Mouse (Mus musculus) neural tube, embryonic 14.5 days (tissue): ENCODE data around the gene Mocs1. TPM values are rescaled to one million over a fixed set of nuclear protein-coding genes. Genes with fewer than 3 reads are reported as not detected.

Source experiments
- ATAC-seq: fragments of 200-750 bp; cut with Nextera tagmentation; 2 replicates; pipeline ENCODE4 v1.8.0; 2017; ENCODE audit warnings: low read depth, mild to moderate bottlenecking, moderate TSS enrichment, moderate library complexity
- H3K27ac ChIP-seq: fragments of 300-500 bp; sonication (generic); 2 replicates; pipeline ENCODE4 v1.5.1; 2014; ENCODE audit warnings: low read depth, mild to moderate bottlenecking, control low read depth, low read length, moderate library complexity, mixed read lengths
- H3K27me3 ChIP-seq: fragments of 300-500 bp; sonication (generic); 2 replicates; pipeline ENCODE4 v1.6.1; 2014; ENCODE audit warnings: low read length; ENCODE audit not compliant: control insufficient read depth, insufficient read depth
- H3K36me3 ChIP-seq: fragments of 300-500 bp; sonication (generic); 2 replicates; pipeline ENCODE4 v1.6.1; 2014; ENCODE audit warnings: low read length, mixed read lengths; ENCODE audit not compliant: control insufficient read depth, insufficient read depth
- H3K4me1 ChIP-seq: fragments of 300-500 bp; sonication (generic); 2 replicates; pipeline ENCODE4 v1.6.1; 2014; ENCODE audit warnings: low read length; ENCODE audit not compliant: control insufficient read depth, insufficient read depth
- H3K4me2 ChIP-seq: fragments of 300-500 bp; sonication (generic); 2 replicates; pipeline ENCODE4 v1.6.1; 2014; ENCODE audit warnings: mild to moderate bottlenecking, low read depth, low read length, control low read depth
- H3K4me3 ChIP-seq: fragments of 300-500 bp; sonication (generic); 2 replicates; pipeline ENCODE4 v1.5.1; 2014; ENCODE audit warnings: low read depth, low read length, control low read depth, mixed read lengths
- H3K9ac ChIP-seq: fragments of 300-500 bp; sonication (generic); replicated peaks from 2 replicates; pipeline ENCODE4 v1.6.1; 2014; ENCODE audit warnings: low read depth, mild to moderate bottlenecking, control low read depth, low read length, mixed read lengths
- H3K9me3 ChIP-seq: fragments of 300-500 bp; sonication (generic); 2 replicates; pipeline ENCODE4 v1.6.1; 2016; ENCODE audit warnings: low read length; ENCODE audit not compliant: control insufficient read depth
- WGBS: fragments of 180-500 bp; shearing (Covaris S2); extraction: QIAGEN DNeasy Blood & Tissue Kit; methylation state at CpG from one replicate; pipeline ENCODE4 v1.1.7; 2014; 5-methylcytosine and 5-hydroxymethylcytosine counted together
- polyA plus RNA-seq: library from polyadenylated mRNA; unstranded; fragments of >200 nt; fragmentation: Nextera tagmentation; extraction: Ambion mirVana; gene quantifications from 2 replicates; pipeline ENCODE4 v1.2.1, GENCODE M21; 2014

Mocs1 gene
- polyA plus RNA-seq, result 4.4 and 5.0 TPM in 2 replicates

DNA sequence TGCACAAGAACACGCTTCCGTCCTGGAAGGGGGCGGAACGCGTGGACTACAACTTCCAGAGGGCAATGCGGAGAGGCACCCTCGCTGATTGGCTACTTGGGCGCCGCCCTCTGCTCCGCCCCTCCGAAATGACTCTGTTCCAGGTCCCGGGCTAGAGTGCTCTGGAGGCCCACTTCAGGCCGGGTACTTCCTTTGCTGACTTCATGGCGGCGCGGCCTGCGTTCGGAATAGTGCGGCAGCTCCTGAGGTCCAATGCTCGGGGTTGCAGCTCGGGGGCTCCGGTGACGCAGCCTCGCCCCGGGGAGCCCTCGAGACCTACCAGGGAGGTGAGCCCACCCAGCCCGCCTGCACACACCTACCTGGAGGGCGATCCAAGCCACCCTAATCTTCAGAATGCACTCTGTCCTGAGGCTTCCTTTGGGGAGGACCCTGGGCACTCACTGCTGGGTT is at the start of gene Mocs1:
Mocs1 (plus strand) TSS at position 124 of the 450 bp plus-strand sequence.
- under 1% methylated on average over 28 of the region's 28 CpGs for WGBS
- H3K27ac ChIP-seq, result peak within 1 kb of the TSS; percentile 22; the same call in 1 of the 2 replicates
- ATAC-seq, result peak; percentile 99

DNA sequence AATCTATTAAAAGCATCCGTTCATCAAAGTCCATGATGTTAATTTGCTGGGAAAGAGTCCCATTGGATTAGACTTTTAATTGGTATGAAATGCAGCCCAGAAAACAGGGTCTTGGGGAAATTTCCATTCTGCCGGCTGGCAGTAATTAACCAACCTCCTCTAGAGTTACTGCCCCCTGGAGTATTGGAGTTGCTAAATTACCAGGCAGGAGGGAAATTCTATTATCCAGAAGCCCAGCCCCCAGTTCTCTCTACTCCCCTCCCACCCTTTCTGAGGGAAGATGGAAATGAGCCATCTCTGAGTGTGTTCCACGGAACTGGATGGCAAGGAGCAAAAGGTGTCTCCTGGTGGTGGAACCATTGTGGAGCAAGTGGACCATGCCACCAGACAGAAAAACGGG is 48.5 kb upstream of the Mocs1 start:
- peak; percentile 63; the same call in 1 of the 2 replicates for ATAC-seq
- 45% methylated on average over 4 of the region's 4 CpGs for WGBS

More for the DNA sequence above, at the start of gene Mocs1:
- Histone ChIP-seq H3K27me3 (no peaks in the 10 kb centered on the region), H3K4me2 (peak within 1 kb of the TSS; percentile 93), H3K4me3 (peak within 1 kb of the TSS; percentile 66), H3K9ac (peak within 1 kb of the TSS; percentile 86), H3K4me1 (peaks cover 4% of the 10 kb centered on the region; the same call in 1 of the 2 replicates), H3K9me3 (no peaks in the 10 kb centered on the region), H3K36me3 (no peaks in the 10 kb centered on the region)

DNA sequence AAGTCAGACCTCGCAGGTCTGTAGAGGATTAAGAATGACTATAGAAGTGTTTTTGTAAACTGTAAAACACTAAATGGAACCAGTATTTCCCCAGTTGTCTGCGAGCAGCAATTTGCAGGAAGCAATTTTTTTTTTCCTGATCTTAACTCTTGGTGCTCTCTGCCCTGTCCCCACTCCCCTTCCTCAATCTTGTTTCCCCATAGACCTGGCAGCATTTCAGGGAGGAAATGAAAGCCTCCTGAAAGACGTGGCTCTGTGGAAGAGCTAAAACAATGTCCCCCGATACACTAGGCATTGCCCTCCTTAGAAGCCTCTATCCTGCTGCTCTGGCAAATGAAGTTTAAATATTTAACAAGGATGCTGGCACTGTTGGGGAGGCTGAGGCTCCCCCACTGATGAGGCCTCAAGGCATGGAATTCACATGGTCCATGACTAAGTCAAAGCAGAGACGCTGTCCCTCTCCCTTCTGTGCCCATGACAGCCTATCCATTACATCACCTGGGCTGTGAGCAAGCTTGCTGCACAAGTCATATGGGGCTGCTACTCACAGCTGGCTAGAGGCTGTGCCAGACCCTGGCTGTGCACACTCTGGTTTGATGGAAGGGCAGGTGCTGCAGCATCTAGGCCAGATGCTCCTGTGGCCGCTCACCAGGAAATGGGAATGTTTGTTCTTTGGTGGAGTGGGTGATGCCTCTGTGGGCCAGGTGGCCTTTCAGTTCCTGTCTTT is 43.8 kb upstream of the Mocs1 start:
- peak; percentile 77 for ATAC-seq

More for the DNA sequence above, 48.5 kb upstream of the Mocs1 start:
- H3K27me3 ChIP-seq, result no peaks in the 10 kb centered on the region
- no peak overlapping the region for H3K4me3 ChIP-seq
- no peak overlapping the region for H3K9ac ChIP-seq
- H3K4me1 ChIP-seq, result no peaks in the 10 kb centered on the region; the same call in 1 of the 2 replicates
- no peaks in the 10 kb centered on the region for H3K36me3 ChIP-seq
- H3K4me2 ChIP-seq, result no peak overlapping the region
- no peak overlapping the region for H3K27ac ChIP-seq
- no peaks in the 10 kb centered on the region for H3K9me3 ChIP-seq

DNA sequence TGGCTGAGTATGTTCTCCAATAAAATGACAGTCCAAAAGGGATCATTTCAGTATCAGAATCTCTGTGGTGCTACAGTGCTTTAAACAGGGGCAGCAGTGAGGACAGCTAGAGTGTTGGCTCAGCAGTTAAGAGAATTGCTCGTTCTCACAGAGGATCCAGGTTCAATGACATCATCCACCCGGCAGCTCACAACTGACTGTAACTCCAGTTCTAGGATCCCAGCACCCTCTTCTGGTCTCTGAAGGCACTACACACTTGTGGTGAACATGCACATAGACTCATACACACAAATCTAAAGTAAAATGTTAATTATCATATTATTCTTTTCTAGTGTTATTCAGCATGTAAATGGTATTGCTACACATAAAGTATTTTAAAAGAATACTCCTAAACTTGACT is 40.4 kb upstream of the Mocs1 start:
- H3K4me1 ChIP-seq, result no peaks in the 10 kb centered on the region; the same call in 1 of the 2 replicates
- WGBS, result 83% methylated on average over 2 of the region's 2 CpGs
- no peaks in the 10 kb centered on the region for H3K27me3 ChIP-seq
- H3K36me3 ChIP-seq, result no peaks in the 10 kb centered on the region
- no peak for ATAC-seq
- no peak overlapping the region for H3K9ac ChIP-seq
- no peak overlapping the region for H3K27ac ChIP-seq
- H3K9me3 ChIP-seq, result no peaks in the 10 kb centered on the region
- no peak overlapping the region for H3K4me3 ChIP-seq
- no peak overlapping the region for H3K4me2 ChIP-seq

More for the DNA sequence above, 43.8 kb upstream of the Mocs1 start:
- Histone ChIP-seq H3K4me2 (no peak overlapping the region), H3K27me3 (no peaks in the 10 kb centered on the region), H3K9ac (no peak overlapping the region), H3K36me3 (no peaks in the 10 kb centered on the region), H3K4me3 (no peak overlapping the region), H3K9me3 (no peaks in the 10 kb centered on the region), H3K4me1 (no peaks in the 10 kb centered on the region; the same call in 1 of the 2 replicates), H3K27ac (no peak overlapping the region)
- 45% methylated on average over 6 of the region's 6 CpGs for WGBS

DNA sequence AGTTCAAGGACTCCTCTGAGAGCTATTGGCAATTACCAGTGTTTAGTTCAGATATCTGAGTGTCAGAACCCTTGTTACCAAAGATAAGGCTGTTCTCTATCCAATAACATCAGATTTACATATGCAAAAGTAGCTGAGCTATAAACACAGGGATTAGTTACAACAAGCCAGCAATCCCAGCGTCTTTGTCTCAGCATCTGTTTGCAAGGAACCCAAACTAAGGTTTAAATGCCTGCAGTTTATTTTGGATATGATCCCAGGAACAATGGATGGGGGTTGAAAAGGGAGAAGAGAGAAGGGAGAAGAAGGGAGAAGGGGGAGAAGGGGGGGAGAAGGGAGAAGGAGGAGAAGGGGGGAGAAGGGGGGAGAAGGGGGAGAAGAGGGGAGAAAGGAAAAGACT is 35.4 kb upstream of the Mocs1 start:
- ATAC-seq, result no peak
- H3K9me3 ChIP-seq, result no peaks in the 10 kb centered on the region
- H3K4me3 ChIP-seq, result no peak overlapping the region
- H3K36me3 ChIP-seq, result no peaks in the 10 kb centered on the region
- no peaks in the 10 kb centered on the region for H3K27me3 ChIP-seq
- H3K27ac ChIP-seq, result no peak overlapping the region
- no peak overlapping the region for H3K9ac ChIP-seq
- no peaks in the 10 kb centered on the region for H3K4me1 ChIP-seq
- no peak overlapping the region for H3K4me2 ChIP-seq
- 8% methylated on average over 1 of the region's 1 CpGs for WGBS

DNA sequence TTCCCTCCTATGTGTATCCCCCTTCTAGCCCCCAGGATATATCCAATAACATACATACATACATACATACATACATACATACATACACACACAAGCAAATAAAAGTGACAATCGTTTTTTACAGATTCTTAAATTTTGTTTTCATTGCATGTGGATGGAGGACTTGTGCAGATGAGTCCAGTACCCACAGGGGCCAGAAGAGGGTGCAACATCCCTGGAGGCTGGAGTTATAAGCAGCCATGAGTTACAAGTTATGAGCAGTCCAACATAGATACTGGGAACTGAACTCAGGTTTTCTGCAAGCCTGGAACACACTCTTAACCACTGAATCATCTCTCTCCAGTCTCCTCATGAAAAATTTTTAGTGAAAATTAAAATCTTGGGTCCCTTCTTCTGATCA is 33.3 kb upstream of the Mocs1 start:
- no peak for ATAC-seq
- no peak overlapping the region for H3K4me2 ChIP-seq
- WGBS, result 66% methylated on average over 1 of the region's 1 CpGs

DNA sequence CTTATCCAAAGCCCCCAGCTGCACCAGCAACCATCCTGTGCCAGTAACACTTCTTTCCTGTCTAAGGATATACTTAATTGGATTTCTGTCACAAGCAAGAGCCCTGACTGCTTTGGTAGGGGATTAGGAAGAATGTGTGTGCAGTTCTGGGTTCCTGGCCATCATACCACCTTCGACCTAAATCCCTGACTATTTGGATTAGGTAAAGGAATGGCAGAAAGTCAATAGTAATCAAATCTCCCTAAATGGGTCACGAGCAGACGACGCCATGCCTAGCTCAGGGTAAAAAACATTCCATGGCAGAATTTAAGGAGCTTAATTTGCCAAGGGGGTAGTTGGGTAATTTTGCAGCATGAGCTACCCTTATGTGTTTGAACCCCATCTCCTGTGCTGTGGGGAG is 28.6 kb upstream of the Mocs1 start:
- 75% methylated on average over 4 of the region's 4 CpGs for WGBS
- no peak for ATAC-seq

More for the DNA sequence above, 33.3 kb upstream of the Mocs1 start:
- H3K4me1 ChIP-seq, result no peaks in the 10 kb centered on the region
- no peaks in the 10 kb centered on the region for H3K36me3 ChIP-seq
- H3K27me3 ChIP-seq, result no peaks in the 10 kb centered on the region
- no peak overlapping the region for H3K4me3 ChIP-seq
- H3K27ac ChIP-seq, result no peak overlapping the region
- H3K9ac ChIP-seq, result no peak overlapping the region
- H3K9me3 ChIP-seq, result no peaks in the 10 kb centered on the region

DNA sequence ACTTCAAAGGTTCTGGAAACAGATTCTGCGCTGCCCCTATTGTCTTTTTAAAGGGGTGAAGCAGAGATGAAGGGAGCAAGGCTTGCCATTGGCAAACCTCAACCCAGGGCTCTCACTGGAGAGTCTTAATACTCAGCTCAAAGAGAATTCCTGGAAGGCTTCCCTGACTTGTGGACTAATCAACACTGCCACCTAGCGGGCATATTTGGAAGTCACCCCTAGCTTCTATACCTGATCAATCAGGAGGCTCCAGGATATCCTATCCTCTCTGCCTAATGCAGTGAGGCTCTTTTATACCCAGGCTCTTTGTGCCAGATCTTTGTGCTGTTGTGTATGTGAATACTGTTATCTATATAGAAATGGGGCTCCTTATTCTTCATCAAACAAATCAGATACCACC is 28.0 kb upstream of the Mocs1 start:
- ATAC-seq, result peak; percentile 91
- H3K36me3 ChIP-seq, result no peaks in the 10 kb centered on the region
- no peaks in the 10 kb centered on the region for H3K9me3 ChIP-seq
- no peak overlapping the region for H3K9ac ChIP-seq
- no peak overlapping the region for H3K4me2 ChIP-seq
- WGBS, result 4% methylated on average over 2 of the region's 2 CpGs
- H3K27ac ChIP-seq, result no peak overlapping the region
- H3K4me1 ChIP-seq, result no peaks in the 10 kb centered on the region
- no peaks in the 10 kb centered on the region for H3K27me3 ChIP-seq
- H3K4me3 ChIP-seq, result no peak overlapping the region

More for the DNA sequence above, 28.6 kb upstream of the Mocs1 start:
- Histone ChIP-seq H3K36me3 (no peaks in the 10 kb centered on the region), H3K9ac (no peak overlapping the region), H3K4me2 (no peak overlapping the region), H3K27ac (no peak overlapping the region), H3K9me3 (no peaks in the 10 kb centered on the region), H3K4me3 (no peak overlapping the region), H3K27me3 (no peaks in the 10 kb centered on the region), H3K4me1 (no peaks in the 10 kb centered on the region)

DNA sequence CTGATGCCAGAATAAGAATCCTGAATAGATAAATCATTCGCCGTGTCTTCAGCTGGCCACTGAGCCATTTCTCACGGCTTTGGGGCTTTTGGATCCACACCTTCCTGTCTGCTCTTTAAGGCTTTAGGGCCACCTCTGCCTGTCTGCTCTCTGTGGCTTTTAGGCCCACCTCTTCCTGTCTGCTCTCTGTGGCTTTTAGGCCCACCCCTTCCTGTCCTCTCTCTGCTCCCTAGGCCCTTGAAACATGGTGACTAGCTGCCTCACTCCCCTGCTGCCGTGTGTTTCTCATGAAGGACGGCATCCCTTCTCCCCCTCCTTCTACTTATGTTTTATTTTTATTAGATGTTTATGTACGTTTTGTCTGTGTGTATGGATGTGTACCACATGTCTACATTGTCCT is 25.0 kb upstream of the Mocs1 start:
- H3K27ac ChIP-seq, result no peak overlapping the region
- no peak overlapping the region for H3K4me2 ChIP-seq
- no peaks in the 10 kb centered on the region for H3K9me3 ChIP-seq
- ATAC-seq, result no peak
- WGBS, result 85% methylated on average over 6 of the region's 6 CpGs
- no peak overlapping the region for H3K4me3 ChIP-seq
- no peak overlapping the region for H3K9ac ChIP-seq
- no peaks in the 10 kb centered on the region for H3K27me3 ChIP-seq
- H3K4me1 ChIP-seq, result no peaks in the 10 kb centered on the region
- H3K36me3 ChIP-seq, result no peaks in the 10 kb centered on the region
